Comparison of ENCODE assay signal across 11 mouse cellular contexts in genomic region chr8:121130522-121130921, GRCm38 (mm10). TPM values are rescaled to one million over a fixed set of nuclear protein-coding genes. Genes with fewer than 3 reads are reported as not detected.
A peak's percentile ranks its signal among the peaks of the same experiment; 100 is the strongest.
DNase-seq lines count a peak whose midpoint lies in the region; ATAC-seq and TF ChIP-seq lines count a peak whose summit lies in the region.
"Had no signal": no experiment of that assay in that cellular context is flagged by ENCODE, and none has a peak within 500 bp of the region (broad histone marks: within the 10 kb centered on the region; RNA-seq: fewer than 3 reads in every experiment).

No protein-coding gene starts in this region.

- H3K9ac ChIP-seq in heart, postnatal 0 days (replicated peaks; ENCODE audit: low read depth, low read length), result no peak overlapping the region
- H3K9ac ChIP-seq in heart, embryonic 12.5 days, result no peak overlapping the region
- no peak overlapping the region for H3K9ac ChIP-seq in stomach, embryonic 16.5 days (ENCODE audit: low read length)
- H3K9ac ChIP-seq: embryonic facial prominence, embryonic 12.5 days had no signal

- H3K36me3 ChIP-seq in heart, postnatal 0 days (replicated peaks; ENCODE audit: control insufficient read depth, insufficient read depth, low read length), result no peaks in the 10 kb centered on the region
- H3K36me3 ChIP-seq in heart, embryonic 12.5 days, result no peaks in the 10 kb centered on the region
- no peaks in the 10 kb centered on the region for H3K36me3 ChIP-seq in stomach, embryonic 16.5 days (ENCODE audit: control insufficient read depth, insufficient read depth, low read length)
- H3K36me3 ChIP-seq: embryonic facial prominence, embryonic 12.5 days had no signal

- H3K4me2 ChIP-seq in heart, postnatal 0 days (ENCODE audit: low read depth, low read length), result no peak overlapping the region
- no peak overlapping the region for H3K4me2 ChIP-seq in heart, embryonic 12.5 days
- peak overlapping the region; percentile 53 for H3K4me2 ChIP-seq in stomach, embryonic 16.5 days (ENCODE audit: low read depth, low read length)
- H3K4me2 ChIP-seq: embryonic facial prominence, embryonic 12.5 days had no signal

- WGBS in heart, postnatal 0 days, result 43% methylated on average over 5 of the region's 5 CpGs
- 40% methylated on average over 5 of the region's 5 CpGs for WGBS in heart, embryonic 12.5 days
- 36% methylated on average over 5 of the region's 5 CpGs for WGBS in stomach, embryonic 16.5 days

- H3K4me1 ChIP-seq in heart, postnatal 0 days (ENCODE audit: control insufficient read depth, insufficient read depth), result peaks cover 12% of the 10 kb centered on the region; the same call in 1 of the 2 replicates
- H3K4me1 ChIP-seq in heart, embryonic 12.5 days (replicated peaks), result peaks cover 44% of the 10 kb centered on the region
- H3K4me1 ChIP-seq in stomach, embryonic 16.5 days (ENCODE audit: control insufficient read depth, insufficient read depth, low read length), result peaks cover 10% of the 10 kb centered on the region; the same call in 1 of the 2 replicates

- peak; percentile 30 for TF ChIP-seq CTCF in heart, postnatal 0 days (IDR thresholded peaks at IDR 0.05; ENCODE audit: low read depth)

- no peaks in the 10 kb centered on the region for H3K9me3 ChIP-seq in heart, postnatal 0 days (replicated peaks; ENCODE audit: control insufficient read depth, low read length)
- H3K9me3 ChIP-seq in heart, embryonic 12.5 days (replicated peaks), result no peaks in the 10 kb centered on the region
- no peaks in the 10 kb centered on the region for H3K9me3 ChIP-seq in stomach, embryonic 16.5 days (replicated peaks; ENCODE audit: control insufficient read depth, low read length)
- H3K9me3 ChIP-seq: embryonic facial prominence, embryonic 12.5 days had no signal

- no peak for TF ChIP-seq EP300 in heart, postnatal 0 days (IDR thresholded peaks at IDR 0.05; ENCODE audit: low read depth)

- no peak overlapping the region for H3K27ac ChIP-seq in heart, postnatal 0 days (ENCODE audit: low read depth)
- H3K27ac ChIP-seq in heart, embryonic 12.5 days (ENCODE audit: poor library complexity, severe bottlenecking), result no peak overlapping the region
- H3K27ac ChIP-seq in stomach, embryonic 16.5 days (ENCODE audit: low read length), result no peak overlapping the region
- H3K27ac ChIP-seq: embryonic facial prominence, embryonic 12.5 days had no signal

- DNase-seq in heart, postnatal 0 days (ENCODE audit: low spot score), result no peak
- DNase-seq in right cerebral cortex, postnatal 4 days, result peak; percentile 46
- no peak for DNase-seq in right cerebral cortex, adult 18-20 months
- DNase-seq in kidney, postnatal 14 days, result peak; percentile 38
- no peak for DNase-seq in cerebellum, postnatal 4 days (ENCODE audit: low spot score in 2 of 2)
- no peak for DNase-seq in heart, adult 9 months (ENCODE audit: low spot score in 2 of 2)
- DNase-seq: left cerebral cortex, postnatal 4 days had no signal

- H3K27me3 ChIP-seq in heart, postnatal 0 days (ENCODE audit: control insufficient read depth, insufficient read depth, low read length), result peaks cover 61% of the 10 kb centered on the region
- H3K27me3 ChIP-seq in heart, embryonic 12.5 days (replicated peaks), result peaks cover 63% of the 10 kb centered on the region
- H3K27me3 ChIP-seq in stomach, embryonic 16.5 days (ENCODE audit: control insufficient read depth, insufficient read depth, low read length), result peaks cover 49% of the 10 kb centered on the region

- no peak overlapping the region for H3K4me3 ChIP-seq in heart, postnatal 0 days (ENCODE audit: low read depth, low read length)
- no peak overlapping the region for H3K4me3 ChIP-seq in heart, embryonic 12.5 days
- peak overlapping the region; percentile 27 for H3K4me3 ChIP-seq in stomach, embryonic 16.5 days (replicated peaks; ENCODE audit: low read length)
- H3K4me3 ChIP-seq: embryonic facial prominence, embryonic 12.5 days had no signal

- ATAC-seq in heart, postnatal 0 days (ENCODE audit: insufficient read depth, low read depth), result no peak
- no peak for ATAC-seq in heart, embryonic 12.5 days (ENCODE audit: insufficient number of reproducible peaks, low FRiP score)
- ATAC-seq in stomach, embryonic 16.5 days (ENCODE audit: insufficient read depth, low FRiP score), result no peak

RNA-seq across cellular contexts. Expression of gene Foxl1, which starts 2.8 kb away (rescaled TPM):
- total RNA-seq in heart, postnatal 0 days (2014; rRNA removed; ENCODE audit: low replicate concordance), result 0.35 and 1.9 TPM in 2 replicates
- polyA plus RNA-seq in heart, postnatal 0 days (2015; fragmentation: Nextera tagmentation; extraction: Ambion mirVana), result 0.12 and 0.16 TPM in 2 replicates
- polyA plus RNA-seq in heart, embryonic 12.5 days (2016; fragmentation: Nextera tagmentation; extraction: Ambion mirVana), result 0.78 and 1.2 TPM in 2 replicates
- 3.4 and 4.0 TPM in 2 replicates for polyA plus RNA-seq in stomach, embryonic 16.5 days (2015; fragmentation: Nextera tagmentation; extraction: Ambion mirVana)
- total RNA-seq: neutrophil, adult 5-6 weeks had no signal

RNA-seq across cellular contexts. Expression of gene Foxc2, which starts 14.6 kb away (rescaled TPM):
- total RNA-seq in heart, postnatal 0 days (2014; rRNA removed; ENCODE audit: low replicate concordance), result 6.6 and 16.4 TPM in 2 replicates
- 2.5 and 3.3 TPM in 2 replicates for polyA plus RNA-seq in heart, postnatal 0 days (2015; fragmentation: Nextera tagmentation; extraction: Ambion mirVana)
- polyA plus RNA-seq in heart, embryonic 12.5 days (2016; fragmentation: Nextera tagmentation; extraction: Ambion mirVana), result 20.7 and 20.8 TPM in 2 replicates
- polyA plus RNA-seq in stomach, embryonic 16.5 days (2015; fragmentation: Nextera tagmentation; extraction: Ambion mirVana), result 0.12 and 0.14 TPM in 2 replicates
- total RNA-seq: neutrophil, adult 5-6 weeks had no signal

RNA-seq across cellular contexts. Expression of gene Mthfsd, which starts 22.3 kb away (rescaled TPM):
- 26.5 and 26.8 TPM in 2 replicates for total RNA-seq in heart, postnatal 0 days (2014; rRNA removed; ENCODE audit: low replicate concordance)
- polyA plus RNA-seq in heart, postnatal 0 days (2015; fragmentation: Nextera tagmentation; extraction: Ambion mirVana), result 22.7 and 24.3 TPM in 2 replicates
- polyA plus RNA-seq in heart, embryonic 12.5 days (2016; fragmentation: Nextera tagmentation; extraction: Ambion mirVana), result 45.2 and 45.8 TPM in 2 replicates
- 51.1 and 57.5 TPM in 2 replicates for polyA plus RNA-seq in stomach, embryonic 16.5 days (2015; fragmentation: Nextera tagmentation; extraction: Ambion mirVana)

RNA-seq across cellular contexts. Expression of gene Foxf1, which starts 46.3 kb away (rescaled TPM):
- 1.3 and 3.1 TPM in 2 replicates for total RNA-seq in heart, postnatal 0 days (2014; rRNA removed; ENCODE audit: low replicate concordance)
- 0.23 and 0.32 TPM in 2 replicates for polyA plus RNA-seq in heart, postnatal 0 days (2015; fragmentation: Nextera tagmentation; extraction: Ambion mirVana)
- polyA plus RNA-seq in heart, embryonic 12.5 days (2016; fragmentation: Nextera tagmentation; extraction: Ambion mirVana), result 0.68 and 3.7 TPM in 2 replicates
- polyA plus RNA-seq in stomach, embryonic 16.5 days (2015; fragmentation: Nextera tagmentation; extraction: Ambion mirVana), result 98.1 and 101 TPM in 2 replicates
- total RNA-seq: neutrophil, adult 5-6 weeks had no signal

Comparison
In these comparisons a context has a peak if more than half of its experiments do, and no peak if none do; other contexts are left out.
1. DNase-seq: peak in right cerebral cortex, postnatal 4 days (single experiment) and kidney, postnatal 14 days (single experiment); none in heart, postnatal 0 days (single experiment), right cerebral cortex, adult 18-20 months (single experiment), cerebellum, postnatal 4 days (0 of 2) and heart, adult 9 months (0 of 2).